Mouse (Mus musculus) E14TG2a.4 (cell line): ENCODE measurements around the gene Mctp1.

Experiments used
- CTCF ChIP-seq: conservative IDR thresholded peaks from 2 replicates; pipeline ENCODE4 v1.5.1; 2014; ENCODE audit warnings: low read length
- NANOG ChIP-seq: IDR thresholded peaks from 2 replicates; pipeline ENCODE4 v1.6.1; 2014; ENCODE audit warnings: borderline replicate concordance, low read length, mixed read lengths
- POU5F1 ChIP-seq: IDR thresholded peaks from 2 replicates; pipeline ENCODE4 v1.6.1; 2014; ENCODE audit warnings: low read length, borderline replicate concordance

- TF ChIP-seq POU5F1, result no peak
- TF ChIP-seq CTCF, result no peak
- TF ChIP-seq NANOG, result no peak
These were observed at the start of gene Mctp1 for GRCm38 (mm10) chr13:76383972-76384663.
